Mouse (Mus musculus) stomach, embryonic 15.5 days (tissue): ENCODE measurements around the gene Zfhx2. TPM values are rescaled to one million over a fixed set of nuclear protein-coding genes. Genes with fewer than 3 reads are reported as not detected.

Source experiments
- ATAC-seq: fragments of 200-750 bp; cut with Nextera tagmentation; 2 replicates; pipeline ENCODE4 v1.8.0; 2017; ENCODE audit warnings: low read depth, moderate number of reproducible peaks, moderate TSS enrichment; ENCODE audit not compliant: insufficient read depth, low FRiP score
- H3K27ac ChIP-seq: fragments of 300-500 bp; sonication (generic); 2 replicates; pipeline ENCODE4 v1.5.1; 2015; ENCODE audit warnings: mild to moderate bottlenecking, inconsistent platforms
- H3K27me3 ChIP-seq: fragments of 300-500 bp; sonication (generic); replicated peaks from 2 replicates; pipeline ENCODE4 v1.6.1; 2015; ENCODE audit warnings: inconsistent platforms
- H3K36me3 ChIP-seq: fragments of 300-500 bp; sonication (generic); 2 replicates; pipeline ENCODE4 v1.6.1; 2015; ENCODE audit warnings: inconsistent platforms
- H3K4me1 ChIP-seq: fragments of 300-500 bp; sonication (generic); 2 replicates; pipeline ENCODE4 v1.6.1; 2015; ENCODE audit warnings: inconsistent platforms
- H3K4me2 ChIP-seq: fragments of 300-500 bp; sonication (generic); 2 replicates; pipeline ENCODE4 v1.6.1; 2015; ENCODE audit warnings: mild to moderate bottlenecking, inconsistent platforms
- H3K4me3 ChIP-seq: fragments of 300-500 bp; sonication (generic); replicated peaks from 2 replicates; pipeline ENCODE4 v1.5.1; 2015; ENCODE audit warnings: inconsistent platforms
- H3K9ac ChIP-seq: fragments of 300-500 bp; sonication (generic); 2 replicates; pipeline ENCODE4 v1.6.1; 2015; ENCODE audit warnings: inconsistent platforms
- H3K9me3 ChIP-seq: fragments of 300-500 bp; sonication (generic); 2 replicates; pipeline ENCODE4 v1.6.1; 2016; ENCODE audit warnings: inconsistent platforms
- WGBS: fragments of 180-500 bp; shearing (Covaris S2); methylation state at CpG from one replicate; pipeline ENCODE4 v1.1.7; 2015; 5-methylcytosine and 5-hydroxymethylcytosine counted together
- polyA plus RNA-seq: library from polyadenylated mRNA; unstranded; fragments of >200 nt; fragmentation: Nextera tagmentation; extraction: Ambion mirVana; gene quantifications from 2 replicates; pipeline ENCODE4 v1.2.1, GENCODE M21; 2015

Zfhx2 gene
- polyA plus RNA-seq, 1 experiment from 2014 or later = 4.4 TPM

DNA sequence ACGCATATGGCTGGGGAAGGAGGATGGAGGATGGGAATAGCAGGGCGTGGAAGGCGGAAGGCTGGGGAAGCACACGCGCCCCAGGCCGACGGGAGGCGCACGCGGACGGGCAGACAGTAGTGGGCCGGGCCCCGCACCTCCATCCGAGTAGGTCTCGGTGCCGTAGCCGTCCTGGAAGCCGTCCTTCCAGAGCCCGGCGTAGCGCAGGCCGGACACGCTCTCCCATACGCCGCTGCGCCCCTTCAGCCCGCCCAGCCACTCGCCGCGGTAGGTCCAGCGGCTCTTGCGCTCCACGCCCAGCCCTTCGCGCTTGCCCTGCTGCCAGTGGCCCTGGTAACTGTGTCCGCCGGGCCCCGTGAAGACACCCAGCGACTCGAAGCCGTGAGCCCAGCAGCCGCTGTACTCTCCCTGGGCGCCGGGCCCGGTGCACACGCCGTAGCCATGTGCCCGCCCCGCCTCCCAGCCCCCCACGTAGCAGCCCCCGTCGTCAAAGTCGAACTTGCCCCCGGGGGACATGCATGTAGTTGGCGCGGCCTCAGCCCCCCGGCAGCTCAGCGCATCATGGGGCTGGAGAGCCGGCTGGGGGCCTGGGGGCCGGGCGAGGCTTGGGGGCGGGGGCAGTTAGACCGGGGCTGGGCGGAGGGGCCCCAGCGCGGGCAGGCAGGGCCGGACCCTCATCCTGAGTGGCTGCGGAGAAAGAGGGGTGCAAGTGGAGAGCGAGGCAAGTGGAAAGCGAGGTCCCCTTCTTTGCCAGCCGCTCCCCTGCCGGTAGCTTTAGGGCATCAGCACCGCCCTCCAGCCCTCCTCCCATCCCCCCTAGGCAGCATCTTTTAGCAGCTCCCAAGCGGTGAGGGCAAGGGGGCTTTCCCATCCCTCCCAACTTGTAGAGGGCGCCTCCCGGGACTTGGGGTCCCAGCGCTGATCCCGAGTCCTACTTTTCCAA is 22.9 kb upstream of the Zfhx2 start:
- H3K4me1 ChIP-seq = peaks cover 29% of the 10 kb centered on the region
- H3K9me3 ChIP-seq = no peaks in the 10 kb centered on the region
- peak overlapping the region; percentile 33; the same call in 1 of the 2 replicates for H3K9ac ChIP-seq
- no peak overlapping the region for H3K27ac ChIP-seq
- WGBS = under 1% methylated on average over 75 of the region's 78 CpGs
- peak; percentile 63 for ATAC-seq
- peaks cover 46% of the 10 kb centered on the region for H3K27me3 ChIP-seq
- peak overlapping the region; percentile 99 for H3K4me2 ChIP-seq
- H3K36me3 ChIP-seq = no peaks in the 10 kb centered on the region
- H3K4me3 ChIP-seq = peak overlapping the region; percentile 56

DNA sequence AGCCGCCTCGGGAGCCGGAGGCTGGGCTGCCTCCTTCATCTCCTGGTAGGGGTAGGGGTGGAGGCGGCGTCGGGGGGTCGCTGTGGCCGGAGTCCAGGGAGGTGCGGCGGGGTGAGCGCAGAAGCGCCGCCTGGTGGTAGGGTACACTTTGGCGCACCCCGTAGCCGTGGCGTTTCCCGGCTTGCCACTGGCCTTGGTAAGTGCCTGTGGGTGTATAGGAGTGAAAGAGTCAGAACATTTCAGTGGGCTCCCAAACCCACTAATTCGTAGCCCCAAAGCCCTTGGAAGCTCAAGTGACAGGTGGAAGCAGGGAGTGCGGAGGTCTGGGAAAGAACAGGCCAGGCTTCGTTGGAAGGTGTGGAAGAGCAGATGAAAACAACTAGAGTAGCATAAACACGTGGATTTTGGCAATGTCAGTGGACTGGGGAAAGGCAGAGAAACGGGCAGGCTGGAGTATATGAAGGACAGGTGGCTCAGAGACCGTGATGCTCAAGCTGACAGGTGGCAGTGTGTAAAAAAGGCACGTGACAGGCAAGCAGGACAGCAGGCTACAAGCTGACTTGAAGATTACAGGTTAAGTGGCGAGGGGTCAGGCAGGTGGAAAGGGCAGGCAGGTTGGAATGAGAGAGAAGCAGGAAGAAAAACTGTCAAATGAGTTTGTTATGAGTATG is 22.0 kb upstream of the Zfhx2 start:
- H3K36me3 ChIP-seq = no peaks in the 10 kb centered on the region
- no peak overlapping the region for H3K9ac ChIP-seq
- peaks cover 36% of the 10 kb centered on the region for H3K4me1 ChIP-seq
- H3K27me3 ChIP-seq = peaks cover 48% of the 10 kb centered on the region
- H3K4me3 ChIP-seq = peak overlapping the region; percentile 56
- 6% methylated on average over 26 of the region's 26 CpGs for WGBS
- H3K4me2 ChIP-seq = peak overlapping the region; percentile 99
- ATAC-seq = no peak
- no peaks in the 10 kb centered on the region for H3K9me3 ChIP-seq
- no peak overlapping the region for H3K27ac ChIP-seq

DNA sequence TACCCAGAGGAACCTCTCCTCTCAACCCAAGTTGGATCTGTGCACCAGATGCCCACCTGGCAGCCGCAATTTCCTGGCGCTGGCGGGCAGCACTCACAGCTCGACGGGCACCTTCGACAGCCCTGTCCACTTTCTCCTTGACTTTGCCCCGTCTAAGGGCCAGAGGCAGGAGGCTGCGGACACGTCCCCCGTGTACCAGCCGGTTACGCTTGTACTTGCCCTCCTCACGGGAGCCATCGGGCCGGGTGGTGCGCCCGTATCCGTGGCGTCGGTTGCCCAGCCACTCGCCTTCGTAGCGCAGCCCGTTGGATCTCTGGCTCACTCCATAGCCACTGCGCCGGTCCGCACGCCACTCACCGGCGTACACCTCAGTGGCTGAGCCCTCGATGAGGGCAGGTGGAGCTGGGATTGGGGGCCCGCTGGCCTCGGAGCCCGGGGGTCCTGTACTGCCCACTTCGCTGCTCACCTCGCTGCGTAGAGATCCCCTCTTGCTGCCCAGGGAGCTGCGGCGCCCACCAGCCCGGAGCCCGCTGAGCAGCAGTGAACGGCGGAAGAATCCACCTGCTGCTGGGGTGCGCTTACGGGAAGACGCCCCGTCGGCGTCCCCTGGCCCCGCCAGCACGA is 21.3 kb upstream of the Zfhx2 start:
- H3K4me3 ChIP-seq = peak overlapping the region; percentile 56; the same call in 1 of the 2 replicates
- H3K9me3 ChIP-seq = no peaks in the 10 kb centered on the region
- ATAC-seq = no peak
- H3K4me1 ChIP-seq = peaks cover 38% of the 10 kb centered on the region
- no peak overlapping the region for H3K9ac ChIP-seq
- H3K4me2 ChIP-seq = peak overlapping the region; percentile 99
- H3K36me3 ChIP-seq = no peaks in the 10 kb centered on the region
- H3K27me3 ChIP-seq = peaks cover 48% of the 10 kb centered on the region
- no peak overlapping the region for H3K27ac ChIP-seq
- 65% methylated on average over 51 of the region's 51 CpGs for WGBS

DNA sequence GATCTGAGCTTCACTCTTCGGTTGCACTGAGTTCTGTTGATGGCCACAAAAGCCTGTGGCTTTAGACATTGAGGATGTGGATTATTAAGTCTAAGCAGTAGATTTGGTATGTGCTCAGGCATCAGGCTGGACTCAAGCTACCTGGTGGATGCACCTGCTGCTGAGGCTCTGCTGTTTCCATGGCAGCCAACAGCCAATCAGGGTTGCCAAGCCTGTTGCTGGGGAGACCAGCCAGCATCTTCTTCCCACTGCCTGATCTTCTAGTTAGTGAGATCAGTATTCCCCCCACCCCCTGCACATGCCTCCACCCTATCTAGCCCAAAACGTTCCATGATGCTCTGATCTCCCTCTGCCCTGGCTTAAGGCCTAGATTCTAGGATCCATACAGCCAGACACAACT is 19.6 kb upstream of the Zfhx2 start:
- H3K4me2 ChIP-seq = no peak overlapping the region
- peaks cover 44% of the 10 kb centered on the region for H3K4me1 ChIP-seq
- H3K9ac ChIP-seq = no peak overlapping the region
- H3K27ac ChIP-seq = no peak overlapping the region
- peaks cover 44% of the 10 kb centered on the region for H3K27me3 ChIP-seq
- no peak for ATAC-seq
- H3K36me3 ChIP-seq = no peaks in the 10 kb centered on the region
- H3K9me3 ChIP-seq = no peaks in the 10 kb centered on the region
- H3K4me3 ChIP-seq = no peak overlapping the region
- WGBS = 68% methylated on average over 2 of the region's 2 CpGs

DNA sequence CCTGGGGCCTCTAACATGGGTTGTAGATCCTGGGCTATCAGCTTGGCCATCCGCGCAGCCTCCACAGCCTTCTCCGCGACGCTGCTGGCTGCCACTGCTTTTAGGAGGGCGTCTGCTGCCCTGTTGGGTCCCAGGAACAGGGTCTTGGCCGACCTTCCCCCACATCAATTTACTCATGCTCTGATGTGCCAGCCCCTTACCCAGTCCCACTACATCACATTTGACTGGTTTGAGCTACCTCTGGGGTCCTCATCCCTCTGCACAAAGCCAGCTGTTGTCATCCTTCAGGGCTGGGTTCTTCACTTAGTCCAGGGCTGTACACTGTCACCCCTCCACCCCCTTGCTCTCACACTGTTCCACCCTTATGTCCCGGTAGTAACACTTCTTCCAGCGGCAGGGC is 18.0 kb upstream of the Zfhx2 start:
- ATAC-seq = no peak
- no peaks in the 10 kb centered on the region for H3K9me3 ChIP-seq
- no peak overlapping the region for H3K27ac ChIP-seq
- H3K4me3 ChIP-seq = no peak overlapping the region
- H3K4me1 ChIP-seq = peaks cover 43% of the 10 kb centered on the region
- no peak overlapping the region for H3K4me2 ChIP-seq
- peaks cover 30% of the 10 kb centered on the region for H3K27me3 ChIP-seq
- H3K9ac ChIP-seq = no peak overlapping the region
- WGBS = 42% methylated on average over 9 of the region's 9 CpGs
- no peaks in the 10 kb centered on the region for H3K36me3 ChIP-seq

DNA sequence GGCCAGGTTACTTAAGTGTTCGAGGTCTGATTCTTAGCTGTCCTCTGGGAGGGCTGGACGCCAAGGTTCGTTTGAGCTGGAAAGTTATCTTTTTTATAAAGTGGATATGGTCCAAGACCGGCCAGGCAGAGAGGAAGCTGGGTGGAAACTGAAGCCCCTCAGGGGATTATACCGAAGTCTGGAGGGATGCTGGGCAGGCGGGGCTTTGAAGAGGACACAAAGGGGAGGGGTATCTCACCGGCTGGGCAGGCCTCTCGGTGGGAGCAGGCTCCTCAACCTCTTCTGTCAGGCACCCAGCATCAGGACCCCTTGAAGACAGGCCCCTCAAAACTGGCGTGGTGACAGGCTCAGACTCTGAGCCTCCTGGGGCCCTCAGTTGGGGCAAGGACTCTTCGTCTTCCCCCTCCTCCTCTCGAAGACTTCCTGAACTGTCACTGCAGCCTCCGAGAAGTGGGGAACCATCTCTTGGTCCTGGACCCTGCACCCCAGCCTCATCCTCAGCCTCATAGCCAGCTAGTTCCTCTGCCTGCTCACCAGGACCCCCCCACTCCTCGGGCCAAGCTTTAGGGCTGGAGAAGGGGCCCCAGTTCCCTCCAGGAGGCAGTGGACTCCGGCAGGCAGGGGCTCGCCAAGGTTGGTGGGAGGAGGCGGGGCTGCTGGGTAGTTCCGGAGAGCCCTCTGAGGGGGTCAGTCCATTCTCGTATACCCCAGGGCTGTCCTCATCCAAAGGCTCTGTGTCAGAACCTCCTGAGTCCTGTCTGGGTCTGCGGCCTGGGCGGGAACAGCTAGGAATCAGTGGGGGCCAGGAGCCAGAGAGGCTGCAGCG is 17.1 kb upstream of the Zfhx2 start:
- 15% methylated on average over 21 of the region's 21 CpGs for WGBS
- H3K4me1 ChIP-seq = peaks cover 41% of the 10 kb centered on the region
- no peak for ATAC-seq
- H3K27ac ChIP-seq = no peak overlapping the region
- H3K36me3 ChIP-seq = no peaks in the 10 kb centered on the region
- H3K9ac ChIP-seq = no peak overlapping the region
- H3K4me2 ChIP-seq = no peak overlapping the region
- H3K9me3 ChIP-seq = no peaks in the 10 kb centered on the region
- H3K4me3 ChIP-seq = no peak overlapping the region
- peaks cover 26% of the 10 kb centered on the region for H3K27me3 ChIP-seq

DNA sequence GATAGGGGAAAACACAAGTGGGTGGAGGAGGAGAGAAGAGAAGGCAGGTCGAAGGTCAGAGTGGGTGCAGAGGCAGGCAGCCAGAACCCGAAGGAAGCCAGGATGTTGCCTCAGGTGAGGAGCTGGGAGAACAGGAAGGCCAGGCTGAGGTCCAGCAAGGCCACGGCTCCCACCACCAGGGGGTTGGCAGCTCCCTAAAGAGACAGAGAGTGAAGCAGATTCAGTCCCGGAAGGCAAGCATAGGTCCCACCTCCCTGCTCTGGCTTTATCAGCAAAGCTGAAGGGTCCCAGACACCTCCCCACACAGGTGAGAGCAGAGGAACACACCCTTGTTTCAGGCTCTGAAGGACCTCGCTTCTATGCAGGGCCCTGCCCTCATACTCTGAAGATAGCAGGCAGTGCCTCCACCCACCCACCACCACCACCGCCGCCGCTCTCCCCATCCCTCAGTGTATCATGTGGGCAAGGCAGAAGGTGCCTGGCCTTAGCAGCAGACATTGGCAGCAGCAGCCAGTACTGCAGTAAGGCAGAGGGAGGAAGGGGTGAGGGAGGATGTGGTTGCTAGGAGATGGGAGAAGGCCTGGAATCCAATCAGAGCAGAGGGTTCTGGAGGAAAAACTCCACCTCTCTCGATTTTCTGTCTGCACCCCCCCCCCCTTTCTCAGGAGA is 16.2 kb upstream of the Zfhx2 start:
- H3K4me2 ChIP-seq = no peak overlapping the region
- no peak overlapping the region for H3K4me3 ChIP-seq
- peak; percentile 14; the same call in 1 of the 2 replicates for ATAC-seq
- H3K4me1 ChIP-seq = peaks cover 34% of the 10 kb centered on the region
- H3K36me3 ChIP-seq = no peaks in the 10 kb centered on the region
- H3K27ac ChIP-seq = no peak overlapping the region
- no peaks in the 10 kb centered on the region for H3K9me3 ChIP-seq
- WGBS = 36% methylated on average over 9 of the region's 9 CpGs
- no peak overlapping the region for H3K9ac ChIP-seq
- peaks cover 17% of the 10 kb centered on the region for H3K27me3 ChIP-seq

DNA sequence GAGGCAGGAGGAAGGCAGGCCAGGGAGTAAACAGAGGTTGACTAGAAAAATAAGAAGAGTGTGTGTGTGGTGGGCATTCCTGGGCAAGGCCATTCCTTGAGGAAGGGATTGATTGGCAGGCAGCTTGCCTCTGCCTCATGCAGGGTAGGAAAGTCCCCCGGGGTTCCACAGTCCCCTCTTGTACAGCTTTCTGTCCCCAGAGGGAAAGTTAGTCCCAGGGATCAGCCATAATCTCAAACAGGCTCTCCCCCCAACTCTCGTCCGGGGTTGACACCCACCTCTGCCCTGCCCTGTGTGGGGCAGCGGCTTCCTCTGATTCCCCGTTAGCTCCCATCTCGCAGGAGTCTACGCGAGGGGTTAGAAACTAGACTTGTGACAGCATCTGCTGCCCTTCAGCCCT is 14.9 kb upstream of the Zfhx2 start:
- Histone ChIP-seq H3K27ac (no peak overlapping the region), H3K4me2 (peak overlapping the region; percentile 95; the same call in 1 of the 2 replicates), H3K36me3 (no peaks in the 10 kb centered on the region), H3K27me3 (peaks cover 14% of the 10 kb centered on the region; the same call in 1 of the 2 replicates), H3K9me3 (no peaks in the 10 kb centered on the region), H3K4me3 (no peak overlapping the region), H3K4me1 (peaks cover 34% of the 10 kb centered on the region), H3K9ac (no peak overlapping the region)
- WGBS = 77% methylated on average over 8 of the region's 8 CpGs
- no peak for ATAC-seq

DNA sequence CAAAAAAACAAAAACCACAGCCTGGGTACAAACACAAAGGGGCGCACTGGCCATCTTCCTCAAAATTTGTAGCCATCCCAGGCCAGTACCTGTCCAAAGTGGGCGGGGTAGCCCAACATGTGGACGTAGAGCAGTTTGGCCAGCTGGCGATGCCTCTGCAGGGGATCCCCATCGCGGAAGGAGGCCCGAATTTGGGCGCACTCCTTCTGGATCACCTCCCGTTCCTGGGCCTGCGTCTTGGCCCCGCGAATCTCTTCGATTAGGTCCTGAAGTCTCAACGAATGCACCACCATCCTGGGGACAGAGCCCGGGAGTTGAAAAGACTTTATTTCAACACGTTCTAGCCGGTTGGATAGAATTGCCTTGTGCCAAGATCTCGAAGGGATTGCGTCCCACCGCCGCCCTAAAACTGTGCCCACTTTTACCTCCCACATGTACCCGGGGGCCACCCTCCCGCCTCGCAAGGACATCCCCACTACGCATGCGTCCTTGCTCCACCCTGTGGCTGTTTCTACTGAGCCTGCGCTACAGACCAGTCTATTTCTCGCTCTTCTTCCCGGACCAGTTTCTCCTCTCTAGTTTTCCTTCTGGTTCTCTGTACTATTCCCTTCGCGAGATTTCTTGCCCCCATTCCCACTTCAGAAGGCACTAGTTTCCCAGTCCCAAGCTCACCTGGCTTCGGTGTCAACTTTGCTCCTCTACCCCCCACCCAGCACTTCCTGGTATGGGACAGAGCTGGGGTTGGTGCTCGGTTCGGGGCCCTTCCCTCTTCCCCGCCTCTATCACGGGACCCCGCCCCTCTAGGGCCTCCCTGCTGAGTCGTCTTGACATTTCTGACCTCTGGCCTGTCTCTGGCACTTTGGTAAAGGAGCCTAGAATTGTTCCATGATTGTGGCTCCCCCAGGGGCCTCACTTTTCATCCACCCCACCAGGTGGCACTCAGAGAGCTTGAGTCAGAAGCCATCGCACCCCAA is 14.0 kb upstream of the Zfhx2 start, which contains the start of gene Ap1g2:
Ap1g2 (minus strand) TSS at position 758 of the 974 bp plus-strand sequence.
- under 1% methylated on average over 39 of the region's 39 CpGs for WGBS
- peaks cover 34% of the 10 kb centered on the region for H3K4me1 ChIP-seq
- no peaks in the 10 kb centered on the region for H3K9me3 ChIP-seq
- peak; percentile 78 for ATAC-seq
- peak within 1 kb of the TSS; percentile 95 for H3K4me2 ChIP-seq
- H3K27me3 ChIP-seq = 0 out of 2 replicates have a peak, but pooled peaks cover 10% of the 10 kb centered on the region
- peak within 1 kb of the TSS; percentile 83 for H3K27ac ChIP-seq
- peak within 1 kb of the TSS; percentile 65; the same call in 1 of the 2 replicates for H3K9ac ChIP-seq
- H3K4me3 ChIP-seq = peak within 1 kb of the TSS; percentile 56
- H3K36me3 ChIP-seq = no peaks in the 10 kb centered on the region

DNA sequence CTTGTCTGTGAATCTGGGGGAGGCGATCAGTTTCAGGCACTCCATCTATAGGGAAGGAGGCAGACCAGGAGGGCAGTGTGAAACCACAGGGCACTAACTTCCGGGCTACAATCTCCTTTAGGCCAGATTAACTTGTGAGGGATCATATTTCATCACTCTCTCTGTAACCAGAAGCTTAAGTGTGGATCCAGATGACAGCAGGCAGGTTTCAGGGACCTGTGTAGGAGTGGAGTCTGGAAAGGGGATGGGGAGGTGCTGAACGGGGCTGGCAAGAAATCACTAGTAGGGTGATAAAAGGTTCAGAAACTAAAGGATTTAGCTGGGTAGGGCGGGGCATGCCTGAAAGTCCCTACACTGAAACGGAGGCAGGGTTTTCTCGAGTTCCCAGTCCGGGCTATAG is 13.3 kb upstream of the Zfhx2 start:
- H3K36me3 ChIP-seq = peaks cover 6% of the 10 kb centered on the region; the same call in 1 of the 2 replicates
- WGBS = 12% methylated on average over 7 of the region's 7 CpGs
- H3K4me2 ChIP-seq = peak overlapping the region; percentile 95
- H3K9ac ChIP-seq = peak overlapping the region; percentile 65; the same call in 1 of the 2 replicates
- H3K4me3 ChIP-seq = peak overlapping the region; percentile 56
- 0 out of 2 replicates have a peak, but pooled peaks cover 5% of the 10 kb centered on the region for H3K27me3 ChIP-seq
- ATAC-seq = no peak; the same call in 1 of the 2 replicates
- no peaks in the 10 kb centered on the region for H3K9me3 ChIP-seq
- H3K4me1 ChIP-seq = peaks cover 34% of the 10 kb centered on the region
- H3K27ac ChIP-seq = peak overlapping the region; percentile 83
